Mouse (Mus musculus) liver, embryonic 11.5 days (tissue): ENCODE measurements around the gene Chrna5. TPM values are rescaled to one million over a fixed set of nuclear protein-coding genes. Genes with fewer than 3 reads are reported as not detected.

Source experiments
- ATAC-seq: fragments of 200-750 bp; cut with Nextera tagmentation; replicated peaks from 2 replicates; pipeline ENCODE4 v1.8.0; 2017; ENCODE audit warnings: moderate number of reproducible peaks, mild to moderate bottlenecking, moderate TSS enrichment, moderate library complexity; ENCODE audit not compliant: low FRiP score
- DNase-seq: peaks from one replicate; pipeline ENCODE4 v3.0.0-alpha.2; 2017; ENCODE audit warnings: low spot score
- H3K27ac ChIP-seq: fragments of 300-500 bp; sonication (generic); 2 replicates; pipeline ENCODE4 v1.5.1; 2014; ENCODE audit warnings: mild to moderate bottlenecking, low read depth, low read length, control low read depth
- H3K27me3 ChIP-seq: fragments of 300-500 bp; sonication (generic); replicated peaks from 2 replicates; pipeline ENCODE4 v1.6.1; 2014; ENCODE audit warnings: low read length, mixed read lengths; ENCODE audit not compliant: control insufficient read depth, insufficient read depth
- H3K36me3 ChIP-seq: fragments of 300-500 bp; sonication (generic); 2 replicates; pipeline ENCODE4 v1.6.1; 2014; ENCODE audit warnings: mild to moderate bottlenecking, low read length, moderate library complexity, mixed read lengths; ENCODE audit not compliant: control insufficient read depth, insufficient read depth
- H3K4me1 ChIP-seq: fragments of 300-500 bp; sonication (generic); replicated peaks from 2 replicates; pipeline ENCODE4 v1.6.1; 2014; ENCODE audit warnings: low read length, mixed read lengths; ENCODE audit not compliant: control insufficient read depth, insufficient read depth
- H3K4me2 ChIP-seq: fragments of 300-500 bp; sonication (generic); 2 replicates; pipeline ENCODE4 v1.6.1; 2014; ENCODE audit warnings: mild to moderate bottlenecking, control low read depth, moderate library complexity
- H3K4me3 ChIP-seq: fragments of 300-500 bp; sonication (generic); 2 replicates; pipeline ENCODE4 v1.5.1; 2014; ENCODE audit warnings: low read depth, low read length, control low read depth
- H3K9ac ChIP-seq: fragments of 300-500 bp; sonication (generic); 2 replicates; pipeline ENCODE4 v1.6.1; 2014; ENCODE audit warnings: low read depth, low read length, control low read depth
- H3K9me3 ChIP-seq: fragments of 300-500 bp; sonication (generic); 2 replicates; pipeline ENCODE4 v1.6.1; 2016; ENCODE audit warnings: low read length, inconsistent platforms, mixed read lengths; ENCODE audit not compliant: control insufficient read depth
- WGBS: fragments of 180-500 bp; shearing (Covaris S2); extraction: QIAGEN DNeasy Blood & Tissue Kit; methylation state at CpG from one replicate; pipeline ENCODE4 v1.1.7; 2014; 5-methylcytosine and 5-hydroxymethylcytosine counted together
- polyA plus RNA-seq: library from polyadenylated mRNA; unstranded; fragments of >200 nt; fragmentation: Nextera tagmentation; extraction: Ambion mirVana; gene quantifications from 2 replicates; pipeline ENCODE4 v1.2.1, GENCODE M21; 2014

Chrna5 gene
- polyA plus RNA-seq, 1 experiment from 2014 or later = not detected

DNA sequence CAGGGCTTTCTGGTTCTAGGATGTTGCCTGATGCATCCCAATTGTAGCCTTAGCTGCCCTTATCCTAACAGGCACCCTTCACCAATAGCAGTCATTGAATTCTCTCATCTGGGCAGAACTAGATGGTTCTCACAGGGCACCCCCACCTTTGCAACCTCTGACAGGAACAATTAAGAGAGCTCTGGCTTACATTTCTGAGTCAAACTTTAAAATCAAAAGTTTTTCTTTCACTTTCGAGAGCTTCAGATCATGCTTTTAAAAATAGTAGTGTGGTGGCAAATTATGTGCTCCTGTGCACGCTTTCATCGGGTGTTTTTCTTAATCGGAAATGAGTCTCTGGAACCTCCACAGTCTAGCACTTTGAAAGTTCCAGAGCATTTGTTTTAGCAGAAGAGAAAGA lies 19.6 kb upstream of the Chrna5 start:
- DNase-seq (no peak), ATAC-seq (no peak)
- Histone ChIP-seq H3K4me1 (no peaks in the 10 kb centered on the region), H3K27ac (no peak overlapping the region), H3K36me3 (peaks cover 15% of the 10 kb centered on the region), H3K27me3 (no peaks in the 10 kb centered on the region), H3K9me3 (no peaks in the 10 kb centered on the region), H3K4me2 (no peak overlapping the region), H3K9ac (no peak overlapping the region), H3K4me3 (no peak overlapping the region)
- WGBS = 90% methylated on average over 4 of the region's 4 CpGs

DNA sequence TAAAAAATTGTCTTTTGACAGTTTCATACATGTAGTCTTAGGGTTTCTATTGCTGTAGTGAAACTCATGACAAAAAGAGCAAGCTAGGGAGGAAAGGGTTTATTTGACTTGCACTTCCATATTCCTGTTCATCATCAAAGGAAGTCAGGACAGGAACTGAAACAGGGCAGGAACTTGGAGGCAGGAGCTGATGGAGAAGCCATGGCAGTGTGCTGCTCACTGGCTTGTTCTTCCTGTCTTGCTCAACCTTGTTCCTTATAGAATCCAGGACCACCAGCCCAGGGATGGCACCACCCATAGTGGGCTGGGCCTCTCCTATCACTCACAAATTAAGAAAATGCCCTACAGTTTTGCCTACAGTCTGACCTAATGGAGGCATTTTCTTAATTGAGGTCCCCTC lies 17.0 kb upstream of the Chrna5 start:
- no peak overlapping the region for H3K4me2 ChIP-seq
- H3K27me3 ChIP-seq = no peaks in the 10 kb centered on the region
- peaks cover under 1% of the 10 kb centered on the region; the same call in 1 of the 2 replicates for H3K36me3 ChIP-seq
- no peak overlapping the region for H3K4me3 ChIP-seq
- DNase-seq = no peak
- H3K9ac ChIP-seq = no peak overlapping the region
- no peaks in the 10 kb centered on the region for H3K9me3 ChIP-seq
- ATAC-seq = no peak
- H3K4me1 ChIP-seq = no peaks in the 10 kb centered on the region
- H3K27ac ChIP-seq = no peak overlapping the region

DNA sequence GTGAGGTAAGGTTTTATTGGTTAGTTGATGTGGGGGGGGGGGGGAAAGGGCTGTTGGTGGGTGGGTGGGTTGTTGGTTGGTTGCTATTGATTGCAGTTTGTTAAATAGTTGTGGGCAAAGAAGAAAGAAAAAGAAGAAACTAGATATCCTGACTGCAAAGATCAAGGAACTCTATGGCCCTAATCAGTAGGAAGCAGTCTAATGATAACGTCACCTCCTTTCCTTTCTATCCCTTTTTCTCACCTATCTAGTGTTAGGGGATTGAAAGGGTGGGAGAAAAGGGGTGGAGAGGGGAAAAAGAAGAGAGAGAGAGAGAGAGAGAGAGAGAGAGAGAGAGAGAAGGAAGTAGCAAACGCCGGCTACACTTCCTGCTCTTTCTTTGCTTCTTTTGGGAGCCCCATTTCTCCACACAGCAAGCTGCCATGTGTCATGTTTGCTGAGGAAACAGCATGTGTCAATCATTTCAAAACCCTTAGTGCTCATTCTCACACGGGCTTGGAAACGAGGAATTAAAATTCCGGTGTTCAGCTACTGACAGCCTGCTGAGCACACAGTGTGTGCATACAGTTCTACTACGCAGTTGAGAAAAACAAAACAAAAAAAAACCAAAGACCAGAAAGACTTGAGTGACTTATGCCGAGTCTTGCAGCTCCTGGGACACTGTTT lies 10.6 kb upstream of the Chrna5 start:
- Histone ChIP-seq H3K27ac (no peak overlapping the region), H3K4me3 (no peak overlapping the region), H3K27me3 (no peaks in the 10 kb centered on the region), H3K4me1 (no peaks in the 10 kb centered on the region), H3K9ac (no peak overlapping the region), H3K36me3 (no peaks in the 10 kb centered on the region), H3K9me3 (no peaks in the 10 kb centered on the region), H3K4me2 (no peak overlapping the region)
- 40% methylated on average over 8 of the region's 8 CpGs for WGBS
- no peak for ATAC-seq
- no peak for DNase-seq

DNA sequence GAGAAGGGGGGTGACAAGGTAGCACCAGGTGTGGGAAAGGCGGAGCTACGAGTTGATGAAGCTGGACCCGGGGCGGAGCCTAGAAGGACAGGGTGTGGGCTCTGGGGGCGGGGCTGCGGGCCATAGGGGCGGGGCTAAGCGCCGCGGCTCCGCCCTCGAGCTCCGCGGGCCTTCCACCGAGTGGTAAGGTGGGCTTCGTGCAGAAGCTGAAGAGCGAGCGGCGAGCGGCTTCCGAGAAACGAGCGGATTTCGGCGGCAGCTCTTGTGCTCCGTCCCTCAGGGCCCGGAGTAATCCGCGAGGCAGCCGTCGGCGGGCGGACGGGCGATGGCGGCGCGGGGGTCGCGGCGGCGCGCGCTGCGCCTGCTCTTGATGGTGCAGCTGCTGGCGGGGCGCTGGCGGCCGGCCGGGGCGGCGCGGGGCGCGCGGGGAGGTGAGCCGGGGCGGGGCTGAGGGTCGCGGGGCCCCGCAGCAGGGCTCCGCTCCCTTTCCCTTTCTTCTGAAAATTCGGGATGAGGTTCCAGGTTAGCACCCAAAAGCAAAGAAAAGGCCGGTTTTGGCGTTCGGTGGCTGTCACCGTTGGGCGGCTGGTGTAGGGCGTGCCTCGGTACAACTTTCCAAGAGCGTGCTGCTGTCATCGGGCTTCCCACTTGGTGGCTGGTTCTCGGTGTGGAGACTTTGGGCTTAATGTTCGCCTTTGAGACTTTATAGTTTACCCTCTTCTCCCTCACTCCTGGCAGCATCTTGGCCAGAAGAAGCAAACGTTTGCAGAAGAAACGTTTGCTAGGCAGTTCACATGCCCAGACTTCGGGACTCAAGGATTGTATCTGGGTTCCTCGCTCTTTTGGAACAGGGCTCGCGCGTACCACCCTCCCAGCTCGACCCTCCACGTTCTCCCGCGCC lies 861 bp downstream of the Chrna5 start:
- peak; percentile 68 for ATAC-seq
- Histone ChIP-seq H3K9ac (no peak overlapping the region), H3K36me3 (no peaks in the 10 kb centered on the region), H3K4me3 (peak overlapping the region; percentile 67), H3K27ac (no peak overlapping the region), H3K4me1 (no peaks in the 10 kb centered on the region), H3K9me3 (no peaks in the 10 kb centered on the region), H3K27me3 (peaks cover 40% of the 10 kb centered on the region), H3K4me2 (peak overlapping the region; percentile 96)
- DNase-seq = peak; percentile 66
- 1% methylated on average over 69 of the region's 85 CpGs for WGBS

DNA sequence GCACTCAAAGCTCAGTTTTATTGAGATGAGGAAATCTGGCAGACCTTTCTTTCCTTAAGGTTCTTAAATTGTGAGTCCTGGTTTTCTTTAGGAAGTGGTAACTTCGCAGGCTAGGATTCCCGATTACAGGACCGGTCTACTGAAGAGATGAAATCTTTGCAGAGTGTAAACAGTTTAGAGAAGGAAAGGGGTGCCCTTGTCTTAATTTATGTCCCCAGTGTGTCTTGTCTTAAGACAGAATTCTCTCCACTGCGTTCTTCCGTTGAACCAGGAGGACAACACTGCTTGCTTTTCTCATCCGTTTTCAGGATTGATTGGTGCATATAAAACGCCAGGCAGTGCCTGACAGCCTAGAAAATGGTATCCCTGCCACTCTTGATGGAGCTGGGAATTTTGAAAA lies 1.7 kb downstream of the Chrna5 start:
- Histone ChIP-seq H3K4me3 (no peak overlapping the region), H3K9me3 (no peaks in the 10 kb centered on the region), H3K27ac (no peak overlapping the region), H3K4me1 (no peaks in the 10 kb centered on the region), H3K4me2 (no peak overlapping the region; the same call in 1 of the 2 replicates), H3K36me3 (no peaks in the 10 kb centered on the region), H3K9ac (no peak overlapping the region), H3K27me3 (peaks cover 40% of the 10 kb centered on the region)
- no peak for ATAC-seq
- WGBS = 12% methylated on average over 7 of the region's 7 CpGs
- no peak for DNase-seq

DNA sequence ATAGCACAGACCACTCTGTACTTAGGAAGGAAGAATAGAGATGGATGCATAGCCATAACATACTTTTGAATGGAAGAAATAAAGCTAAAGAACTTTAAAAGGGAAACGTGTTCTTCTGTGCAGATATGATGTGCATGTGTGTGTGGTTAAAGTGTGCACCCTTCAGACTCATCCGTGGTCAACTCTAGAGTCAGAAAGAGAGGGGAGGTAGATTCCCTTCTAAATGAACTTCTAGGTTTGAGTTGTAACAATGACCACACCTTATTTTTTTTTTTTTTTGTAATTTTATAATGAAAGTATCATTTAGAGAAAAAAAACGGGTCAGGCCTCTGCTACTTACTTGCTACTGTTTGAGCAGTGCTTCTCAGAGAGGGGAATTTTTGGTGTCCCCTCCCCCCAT lies 9.7 kb downstream of the Chrna5 start:
- Histone ChIP-seq H3K4me1 (no peaks in the 10 kb centered on the region), H3K9me3 (no peaks in the 10 kb centered on the region), H3K9ac (no peak overlapping the region), H3K27ac (no peak overlapping the region), H3K4me3 (no peak overlapping the region), H3K4me2 (no peak overlapping the region), H3K36me3 (no peaks in the 10 kb centered on the region), H3K27me3 (no peaks in the 10 kb centered on the region; the same call in 1 of the 2 replicates)
- ATAC-seq (no peak), DNase-seq (no peak)
- 67% methylated on average over 3 of the region's 3 CpGs for WGBS

DNA sequence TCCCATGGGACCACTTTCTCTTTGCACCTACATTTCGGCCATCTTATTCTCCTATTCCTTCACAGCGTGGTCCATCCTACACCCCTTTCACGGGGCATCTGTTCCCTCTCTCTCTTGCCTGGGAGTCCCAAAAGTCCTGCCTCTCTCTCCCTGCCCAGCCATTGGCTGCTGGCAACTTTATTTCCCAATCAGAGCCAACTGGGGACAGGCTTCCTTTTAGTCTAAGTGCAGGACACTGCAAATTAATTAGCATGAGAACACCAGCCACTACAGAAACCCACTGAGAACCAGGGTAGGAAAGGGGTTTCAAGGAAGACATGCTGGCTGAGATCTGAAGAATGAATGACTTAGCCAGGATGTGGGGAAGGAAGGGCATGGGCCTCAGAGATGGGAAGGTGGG lies 13.7 kb downstream of the Chrna5 start:
- WGBS = 59% methylated on average over 3 of the region's 3 CpGs
- DNase-seq = no peak
- no peaks in the 10 kb centered on the region for H3K36me3 ChIP-seq

DNA sequence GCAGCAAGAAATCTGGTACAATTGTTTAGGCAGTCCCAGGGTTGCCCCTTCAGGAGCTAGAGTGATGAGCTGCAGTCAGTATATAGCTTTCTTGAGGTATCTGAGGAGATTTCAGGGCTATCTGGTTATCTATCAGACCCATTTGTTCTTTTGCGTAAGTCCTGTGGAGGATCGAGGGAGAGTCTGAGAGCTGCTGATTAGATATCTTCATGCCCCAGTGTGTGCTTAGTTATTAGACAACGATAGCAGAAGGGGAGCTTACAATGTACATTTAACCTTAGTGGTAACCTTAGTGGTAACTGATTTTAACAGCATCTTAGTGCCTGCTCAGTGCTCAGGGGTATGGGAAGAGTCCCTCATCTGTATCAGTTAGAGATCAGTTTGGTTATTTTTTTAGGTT lies 15.0 kb downstream of the Chrna5 start:
- H3K27ac ChIP-seq = no peak overlapping the region
- 24% methylated on average over 3 of the region's 3 CpGs for WGBS
- H3K4me2 ChIP-seq = no peak overlapping the region
- no peaks in the 10 kb centered on the region for H3K36me3 ChIP-seq
- no peak overlapping the region for H3K9ac ChIP-seq
- no peak overlapping the region for H3K4me3 ChIP-seq
- peak; percentile 71 for ATAC-seq
- peaks cover 2% of the 10 kb centered on the region; the same call in 1 of the 2 replicates for H3K27me3 ChIP-seq
- no peak for DNase-seq
- no peaks in the 10 kb centered on the region for H3K9me3 ChIP-seq
- H3K4me1 ChIP-seq = no peaks in the 10 kb centered on the region

More for the DNA sequence above, 13.7 kb downstream of the Chrna5 start:
- ATAC-seq = no peak
- Histone ChIP-seq H3K4me3 (no peak overlapping the region), H3K27ac (no peak overlapping the region), H3K9ac (no peak overlapping the region), H3K27me3 (no peaks in the 10 kb centered on the region; the same call in 1 of the 2 replicates), H3K9me3 (no peaks in the 10 kb centered on the region), H3K4me1 (no peaks in the 10 kb centered on the region), H3K4me2 (no peak overlapping the region)
